Mouse (Mus musculus) liver, postnatal 0 days (tissue): ENCODE data around the gene Sec23b. TPM values are rescaled to one million over a fixed set of nuclear protein-coding genes. Genes with fewer than 3 reads are reported as not detected.
A peak's percentile ranks its signal among the peaks of the same experiment; 100 is the strongest.

ENCODE experiments used
- ATAC-seq: fragments of 200-750 bp; cut with Nextera tagmentation; 2 replicates; pipeline ENCODE4 v1.8.0; 2017; ENCODE audit warnings: mild to moderate bottlenecking, moderate library complexity
- DNase-seq: peaks from one replicate; pipeline ENCODE4 v3.0.0-alpha.2; 2016
- H3K27ac ChIP-seq: fragments of 300-500 bp; sonication (generic); 2 replicates; pipeline ENCODE4 v1.5.1; 2014; ENCODE audit warnings: antibody characterized with exemption, moderate library complexity, mild to moderate bottlenecking, low read depth
- H3K27me3 ChIP-seq: fragments of 300-500 bp; sonication (generic); 2 replicates; pipeline ENCODE4 v1.6.1; 2014; ENCODE audit warnings: low read length, control low read depth, mixed read lengths; ENCODE audit not compliant: insufficient read depth
- H3K36me3 ChIP-seq: fragments of 300-500 bp; sonication (generic); replicated peaks from 2 replicates; pipeline ENCODE4 v1.6.1; 2014; ENCODE audit warnings: mild to moderate bottlenecking, control low read depth, low read length, moderate library complexity, mixed read lengths; ENCODE audit not compliant: insufficient read depth
- H3K4me1 ChIP-seq: fragments of 300-500 bp; sonication (generic); 2 replicates; pipeline ENCODE4 v1.6.1; 2014; ENCODE audit warnings: antibody characterized with exemption, mild to moderate bottlenecking, control low read depth; ENCODE audit not compliant: insufficient read depth
- H3K4me2 ChIP-seq: fragments of 300-500 bp; sonication (generic); 2 replicates; pipeline ENCODE4 v1.6.1; 2014; ENCODE audit warnings: low read depth, mild to moderate bottlenecking, low read length, moderate library complexity, mixed read lengths
- H3K4me3 ChIP-seq: fragments of 300-500 bp; sonication (generic); 2 replicates; pipeline ENCODE4 v1.5.1; 2014; ENCODE audit warnings: low read depth, low read length
- H3K9ac ChIP-seq: fragments of 300-500 bp; sonication (generic); replicated peaks from 2 replicates; pipeline ENCODE4 v1.6.1; 2014; ENCODE audit warnings: mild to moderate bottlenecking, moderate library complexity
- H3K9me3 ChIP-seq: fragments of 300-500 bp; sonication (generic); 2 replicates; pipeline ENCODE4 v1.6.1; 2016; ENCODE audit warnings: mild to moderate bottlenecking, control low read depth, low read length, mixed read lengths
- CTCF ChIP-seq: sonication (generic); IDR thresholded peaks from 2 replicates; pipeline ENCODE4 v1.5.1; 2016; ENCODE audit warnings: antibody characterized with exemption, low read depth
- EP300 ChIP-seq: IDR thresholded peaks from 2 replicates; pipeline ENCODE4 v1.6.1; 2016; ENCODE audit warnings: antibody characterized with exemption, low read depth, mild to moderate bottlenecking
- WGBS: fragments of 180-500 bp; shearing (Covaris S2); extraction: QIAGEN DNeasy Blood & Tissue Kit; methylation state at CpG from one replicate; pipeline ENCODE4 v1.1.7; 2014; ENCODE audit not compliant: insufficient replicate concordance; 5-methylcytosine and 5-hydroxymethylcytosine counted together
- polyA plus RNA-seq: library from polyadenylated mRNA; unstranded; fragments of >200 nt; fragmentation: Nextera tagmentation; extraction: Ambion mirVana; gene quantifications from 2 replicates; pipeline ENCODE4 v1.2.1, GENCODE M21; 2015

Gene Sec23b
- polyA plus RNA-seq, 1 experiment from 2014 or later, result 30.9 TPM

GRCm38 (mm10) chr2:144537123-144537522 lies 18.9 kb upstream of the Sec23b start:
- Histone ChIP-seq H3K36me3 (peaks cover 81% of the 10 kb centered on the region), H3K27ac (no peak overlapping the region), H3K4me2 (no peak overlapping the region), H3K4me3 (no peak overlapping the region), H3K4me1 (no peaks in the 10 kb centered on the region), H3K9me3 (peaks cover 4% of the 10 kb centered on the region; the same call in 1 of the 2 replicates), H3K27me3 (no peaks in the 10 kb centered on the region), H3K9ac (no peak overlapping the region)
- ATAC-seq, result no peak
- WGBS, result 90% methylated on average over 7 of the region's 7 CpGs
- TF ChIP-seq CTCF, result no peak
- TF ChIP-seq EP300, result no peak
- no peak for DNase-seq

- ATAC-seq, result no peak
- H3K4me1 ChIP-seq, result no peaks in the 10 kb centered on the region
- TF ChIP-seq CTCF (peak; percentile 30), EP300 (no peak)
- peaks cover 49% of the 10 kb centered on the region for H3K36me3 ChIP-seq
- H3K4me2 ChIP-seq, result no peak overlapping the region
- no peak overlapping the region for H3K9ac ChIP-seq
- no peaks in the 10 kb centered on the region for H3K27me3 ChIP-seq
- DNase-seq, result no peak
- no peak overlapping the region for H3K27ac ChIP-seq
- WGBS, result 82% methylated on average over 4 of the region's 4 CpGs
- H3K9me3 ChIP-seq, result no peaks in the 10 kb centered on the region
- no peak overlapping the region for H3K4me3 ChIP-seq
Observed at GRCm38 (mm10) chr2:144541246-144541645, 14.8 kb upstream of the Sec23b start.

GRCm38 (mm10) chr2:144543670-144544069 lies 12.4 kb upstream of the Sec23b start:
- Histone ChIP-seq H3K27me3 (no peaks in the 10 kb centered on the region), H3K36me3 (peaks cover 30% of the 10 kb centered on the region), H3K4me3 (no peak overlapping the region), H3K9ac (no peak overlapping the region), H3K4me1 (no peaks in the 10 kb centered on the region), H3K9me3 (no peaks in the 10 kb centered on the region), H3K27ac (peak overlapping the region; percentile 44; the same call in 1 of the 2 replicates), H3K4me2 (no peak overlapping the region)
- no peak for ATAC-seq
- DNase-seq, result no peak
- 70% methylated on average over 6 of the region's 6 CpGs for WGBS
- TF ChIP-seq EP300 (no peak), CTCF (no peak)

GRCm38 (mm10) chr2:144544630-144545029 lies 11.4 kb upstream of the Sec23b start:
- peaks cover 21% of the 10 kb centered on the region for H3K36me3 ChIP-seq
- no peak overlapping the region for H3K9ac ChIP-seq
- 73% methylated on average over 6 of the region's 6 CpGs for WGBS
- no peak overlapping the region for H3K4me3 ChIP-seq
- H3K27ac ChIP-seq, result no peak overlapping the region
- TF ChIP-seq EP300, result no peak
- no peak for TF ChIP-seq CTCF
- no peaks in the 10 kb centered on the region for H3K4me1 ChIP-seq
- DNase-seq (no peak), ATAC-seq (no peak)
- H3K4me2 ChIP-seq, result no peak overlapping the region
- no peaks in the 10 kb centered on the region for H3K27me3 ChIP-seq
- no peaks in the 10 kb centered on the region for H3K9me3 ChIP-seq

- Histone ChIP-seq H3K9me3 (no peaks in the 10 kb centered on the region), H3K27me3 (no peaks in the 10 kb centered on the region), H3K4me2 (no peak overlapping the region), H3K27ac (no peak overlapping the region), H3K4me1 (no peaks in the 10 kb centered on the region), H3K9ac (no peak overlapping the region), H3K36me3 (peaks cover 17% of the 10 kb centered on the region), H3K4me3 (no peak overlapping the region)
- 79% methylated on average over 2 of the region's 2 CpGs for WGBS
- DNase-seq (no peak), ATAC-seq (no peak)
- TF ChIP-seq CTCF (no peak), EP300 (no peak)
Observed at GRCm38 (mm10) chr2:144545061-144545460, 11.0 kb upstream of the Sec23b start.

- Histone ChIP-seq H3K9me3 (no peaks in the 10 kb centered on the region), H3K4me3 (no peak overlapping the region), H3K9ac (no peak overlapping the region), H3K27me3 (no peaks in the 10 kb centered on the region), H3K4me1 (peaks cover under 1% of the 10 kb centered on the region; the same call in 1 of the 2 replicates), H3K36me3 (peaks cover 16% of the 10 kb centered on the region), H3K4me2 (no peak overlapping the region), H3K27ac (no peak overlapping the region)
- no peak for ATAC-seq
- DNase-seq, result no peak
- 41% methylated on average over 1 of the region's 1 CpGs for WGBS
- TF ChIP-seq EP300 (no peak), CTCF (no peak)
Observed at GRCm38 (mm10) chr2:144545481-144545880, 10.5 kb upstream of the Sec23b start.

- no peak for TF ChIP-seq CTCF
- TF ChIP-seq EP300, result no peak
- Histone ChIP-seq H3K9me3 (no peaks in the 10 kb centered on the region), H3K4me1 (peaks cover 2% of the 10 kb centered on the region; the same call in 1 of the 2 replicates), H3K4me3 (no peak overlapping the region), H3K27ac (no peak overlapping the region), H3K9ac (no peak overlapping the region), H3K27me3 (no peaks in the 10 kb centered on the region), H3K4me2 (no peak overlapping the region), H3K36me3 (peaks cover 5% of the 10 kb centered on the region)
- DNase-seq, result no peak
- 69% methylated on average over 4 of the region's 4 CpGs for WGBS
- ATAC-seq, result no peak
Observed at GRCm38 (mm10) chr2:144547559-144547958, 8.5 kb upstream of the Sec23b start.
